Mouse (Mus musculus) cerebellum, adult 11 months (tissue): Measurements from ENCODE around the gene Adamts20.

Experiments used
- DNase-seq: peaks from one replicate; pipeline ENCODE4 v3.0.0; 2022

Gene Adamts20

DNA sequence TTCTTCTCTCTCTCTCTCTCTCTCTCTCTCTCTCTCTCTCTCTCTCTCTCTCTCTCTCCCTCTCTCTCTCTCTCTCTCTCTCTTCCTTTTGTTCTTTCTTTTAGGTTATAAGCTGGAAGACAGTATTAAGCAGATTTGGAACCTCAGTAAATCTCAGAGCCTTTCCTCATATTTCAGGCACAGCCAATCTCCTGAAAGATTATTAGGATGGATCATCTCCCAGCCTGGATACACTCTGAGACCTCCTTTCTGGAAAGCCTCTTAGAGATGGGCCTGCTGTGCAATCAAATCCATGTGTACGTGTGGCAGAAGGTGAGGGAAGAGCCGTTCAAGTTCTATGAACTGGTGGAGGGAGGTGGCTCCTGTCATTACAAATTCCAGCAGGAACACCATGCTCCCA, 220.9 kb downstream of the Adamts20 start:
- no peak for DNase-seq

DNA sequence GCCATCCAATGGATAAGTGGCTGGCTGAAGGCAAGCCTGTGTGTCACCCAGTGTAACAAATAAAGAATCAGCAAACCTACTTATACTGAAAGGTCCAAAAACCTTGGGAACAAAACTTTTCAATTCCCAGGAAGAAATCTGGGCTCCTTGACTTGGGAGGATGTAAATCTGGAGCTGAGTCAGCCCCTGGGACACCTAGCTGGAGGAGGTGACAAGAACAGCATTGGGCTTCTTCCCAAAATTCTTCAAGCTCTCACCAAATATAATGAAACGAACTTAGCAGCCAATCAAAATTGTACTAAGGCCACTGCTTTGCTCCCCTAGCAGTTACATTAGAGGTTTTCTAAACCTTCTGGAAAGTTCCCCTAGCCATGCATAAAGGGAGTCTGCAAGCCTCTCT, 223.1 kb downstream of the Adamts20 start:
- DNase-seq, result no peak

DNA sequence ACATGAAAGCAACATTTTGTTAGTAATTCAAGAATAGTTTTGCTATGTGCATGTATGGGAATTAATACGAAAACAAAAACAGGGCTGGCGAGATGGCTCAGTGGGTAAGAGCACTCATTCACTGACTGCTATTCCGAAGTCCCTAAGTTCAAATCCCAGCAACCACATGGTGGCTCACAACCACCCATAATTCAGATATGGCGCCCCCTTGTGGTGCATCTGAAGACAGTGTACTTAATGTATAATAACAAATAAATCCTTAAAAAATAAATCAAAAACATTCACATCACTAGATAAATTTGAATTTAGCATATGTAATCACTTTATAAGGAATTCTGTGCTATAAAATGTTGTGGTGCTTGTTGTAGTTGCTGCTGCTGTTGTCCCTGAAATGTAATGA, 225.6 kb downstream of the Adamts20 start:
- DNase-seq, result no peak

DNA sequence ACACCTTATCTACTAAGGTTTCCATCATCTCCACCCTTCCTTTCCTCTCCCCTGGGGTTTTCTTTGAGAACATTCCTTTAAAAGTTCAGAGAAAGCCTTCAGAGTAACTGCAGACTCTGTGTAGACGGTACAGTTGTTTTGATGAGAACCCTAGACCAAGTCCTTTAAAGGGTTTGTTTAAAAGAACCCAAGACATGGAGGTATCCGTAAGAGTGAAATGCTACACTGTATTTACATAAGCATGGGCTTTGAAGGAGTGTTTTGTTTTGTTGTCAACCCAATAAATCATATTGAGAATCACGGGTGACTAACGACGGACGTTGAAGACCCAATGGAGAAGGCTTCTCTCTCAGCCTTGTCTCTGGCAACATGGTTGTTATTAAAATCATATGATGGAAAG, 226.1 kb downstream of the Adamts20 start:
- no peak for DNase-seq

DNA sequence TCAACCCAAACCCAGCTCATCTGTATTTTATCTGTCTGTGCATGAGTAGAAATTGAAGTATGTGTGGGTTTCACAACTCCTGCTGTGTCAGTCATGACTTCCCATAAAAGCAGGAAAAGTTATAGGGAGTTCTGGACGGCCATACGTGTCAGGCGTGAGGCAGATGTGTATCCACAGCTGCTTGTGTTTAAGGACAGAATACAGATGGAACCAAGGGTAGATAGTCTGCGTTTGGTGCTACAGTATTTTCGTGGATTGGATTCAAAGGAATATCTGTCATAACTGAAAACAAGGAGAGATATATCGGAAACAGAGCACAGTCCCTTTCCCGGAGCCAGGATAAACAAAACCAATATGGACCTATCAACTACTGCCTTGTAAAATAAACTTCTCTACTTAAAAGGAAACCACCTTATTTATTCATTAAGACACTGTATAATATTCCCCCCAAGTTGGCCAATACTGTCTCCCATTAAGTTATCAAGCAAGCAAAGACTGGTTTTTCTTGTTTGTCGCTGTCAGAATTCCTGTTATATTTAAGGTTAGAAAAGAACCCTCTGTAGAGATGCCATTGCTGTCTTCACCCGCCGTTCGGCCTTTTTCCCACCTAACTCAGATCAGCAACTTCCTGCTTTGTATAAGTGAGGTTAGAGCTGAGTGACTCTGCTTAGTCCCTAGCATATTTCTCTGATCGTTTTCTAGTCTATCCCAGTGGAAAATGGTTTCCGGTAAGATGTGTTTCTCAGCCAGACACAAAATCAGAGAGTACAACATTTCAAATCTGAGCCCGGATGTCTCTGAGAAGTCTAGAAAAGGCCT, 227.0 kb downstream of the Adamts20 start:
- DNase-seq, result no peak

DNA sequence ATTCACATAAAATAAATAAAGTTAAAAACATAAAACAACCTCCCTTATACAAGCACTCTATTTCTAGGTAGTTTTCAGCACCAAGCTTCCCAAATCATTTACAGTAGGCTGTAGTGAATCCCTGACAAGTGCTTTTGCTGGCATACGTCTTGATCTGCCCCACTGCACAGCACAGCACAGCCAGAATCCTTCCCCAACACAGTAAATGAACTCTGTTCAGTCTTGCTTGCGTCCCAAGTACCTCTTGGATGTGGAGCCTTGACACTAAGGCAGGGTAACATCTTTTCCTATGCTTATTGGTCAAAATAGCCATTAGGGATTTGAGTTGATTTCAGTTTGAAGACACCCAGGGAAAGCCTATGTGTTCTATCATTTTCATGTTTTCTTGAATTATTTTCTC, 228.5 kb downstream of the Adamts20 start:
- DNase-seq, result no peak

DNA sequence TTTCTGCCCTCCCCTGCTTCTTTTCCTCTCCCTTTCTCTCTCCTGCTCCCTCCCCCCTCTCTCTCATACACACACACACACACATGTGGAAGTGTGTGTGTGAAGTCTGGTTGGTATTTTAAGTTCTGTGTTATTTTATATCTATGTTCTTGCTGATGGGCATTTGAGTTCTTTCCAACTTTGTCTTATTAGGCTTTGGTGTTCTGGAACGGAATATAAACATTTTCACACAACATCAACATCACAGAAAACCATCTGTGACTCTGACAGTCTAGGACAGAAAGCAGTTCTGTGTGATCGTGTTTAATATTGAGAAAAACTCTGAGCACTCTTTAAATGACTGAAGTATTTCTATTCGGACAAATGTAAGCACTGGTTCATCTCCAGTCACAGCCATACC, 229.1 kb downstream of the Adamts20 start:
- no peak for DNase-seq

DNA sequence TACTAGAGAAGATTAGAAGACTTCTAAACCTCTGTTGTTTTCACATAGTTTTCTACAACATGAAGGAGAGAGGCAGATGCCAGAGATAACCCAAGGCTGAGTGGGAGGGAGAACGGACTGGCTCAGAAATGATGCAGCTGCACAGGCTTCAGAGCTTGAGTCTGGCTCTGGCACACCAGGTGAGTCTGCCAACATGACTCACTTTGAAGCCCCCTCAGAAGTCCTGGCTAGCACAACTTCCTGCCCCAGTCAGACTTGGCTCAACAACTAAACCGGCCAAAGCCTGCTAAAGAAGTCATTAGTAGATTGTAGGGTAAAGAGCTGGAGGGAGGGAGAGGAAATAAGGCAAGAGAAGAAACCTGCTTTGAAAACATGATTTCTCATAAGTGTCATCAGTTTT, 230.0 kb downstream of the Adamts20 start:
- DNase-seq, result no peak

DNA sequence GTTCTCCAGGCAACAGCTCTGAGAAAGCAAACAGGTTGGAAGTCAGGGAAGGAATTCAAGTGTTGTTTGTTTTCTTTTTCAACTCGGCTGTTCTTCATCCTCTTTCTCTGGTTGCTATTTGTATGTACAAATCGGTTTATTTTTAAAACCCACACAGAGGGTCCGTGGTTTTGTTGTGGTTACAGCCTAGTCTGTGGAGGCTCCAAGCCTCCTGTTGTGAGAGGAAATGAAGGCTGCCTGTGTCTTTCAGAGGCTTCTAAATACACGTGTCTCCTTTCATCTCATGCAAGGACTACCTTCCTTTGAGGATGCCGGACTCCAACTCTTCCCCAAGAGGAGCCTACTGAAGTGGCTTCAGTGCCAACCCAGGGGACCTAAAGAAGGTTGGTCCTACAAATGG, 234.0 kb downstream of the Adamts20 start:
- DNase-seq, result no peak

DNA sequence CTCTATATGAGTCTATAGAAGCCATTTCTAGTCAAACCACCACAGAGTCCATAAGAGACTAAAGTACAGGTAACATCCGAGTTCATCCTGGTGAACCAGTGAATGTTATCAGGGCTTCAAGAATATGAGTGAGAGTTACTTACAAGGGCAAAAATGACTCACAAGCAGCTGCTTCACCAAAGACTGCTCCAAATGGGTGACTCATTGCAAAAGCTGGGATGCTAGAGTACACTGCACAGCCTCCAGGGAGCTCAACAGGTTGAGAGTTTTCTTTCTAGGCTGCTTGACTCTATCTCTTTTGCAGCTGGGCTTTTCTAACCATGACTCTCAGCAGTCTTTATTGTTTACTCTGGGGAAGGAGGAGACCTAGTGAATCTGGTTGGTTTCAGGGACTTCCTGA, 237.8 kb downstream of the Adamts20 start:
- DNase-seq, result no peak

DNA sequence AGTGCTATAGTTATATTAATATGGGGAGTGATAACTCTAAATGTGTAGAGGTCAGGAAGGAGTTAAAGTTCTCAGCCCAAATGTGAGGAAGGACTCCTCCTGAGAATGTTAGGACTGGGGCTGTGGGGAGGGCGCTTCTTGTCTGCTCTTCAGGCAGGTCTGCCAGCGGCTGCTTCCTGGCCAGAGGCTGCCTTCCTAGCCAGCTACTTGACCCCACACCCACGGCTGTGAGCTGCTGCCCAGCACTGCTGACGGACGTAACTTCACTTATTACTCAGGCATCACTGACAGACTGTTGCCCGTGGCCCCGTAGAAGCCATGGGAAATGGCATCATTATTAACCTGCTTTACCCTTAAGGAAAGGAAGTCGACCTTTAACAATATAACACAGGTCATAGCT, 242.1 kb downstream of the Adamts20 start:
- DNase-seq, result no peak

DNA sequence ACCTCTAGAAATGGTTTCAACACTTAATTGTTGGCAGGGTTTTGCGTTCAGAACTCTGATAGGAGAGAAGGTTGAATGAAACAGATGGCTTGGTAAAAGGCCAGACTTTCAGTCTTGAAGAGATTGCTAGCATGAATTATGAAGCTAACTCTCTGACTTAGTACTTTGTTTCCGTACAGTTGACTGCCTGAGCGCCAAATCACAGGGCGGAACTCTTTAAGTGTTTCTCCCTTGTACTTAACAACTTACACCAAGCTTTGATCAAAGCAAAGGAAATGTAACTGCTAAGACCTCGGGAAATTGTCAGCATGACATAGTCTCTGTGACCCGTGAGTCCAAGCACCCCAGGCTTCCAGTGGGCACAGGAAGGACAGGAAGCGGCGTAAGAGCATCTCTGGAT, 244.5 kb downstream of the Adamts20 start:
- DNase-seq, result no peak
